Mouse (Mus musculus) heart, adult 11 months (tissue): ENCODE data around the gene Shld2.

Experiments
- DNase-seq: peaks from one replicate; pipeline ENCODE4 v3.0.0; 2022

The Shld2 gene

GRCm38 (mm10) chr14:34215451-34216127 lies 94.7 kb downstream of the Shld2 start:
- DNase-seq = no peak

GRCm38 (mm10) chr14:34209942-34210341 lies 100.4 kb downstream of the Shld2 start:
- DNase-seq = no peak

GRCm38 (mm10) chr14:34209080-34209479 lies 101.2 kb downstream of the Shld2 start:
- no peak for DNase-seq

DNA sequence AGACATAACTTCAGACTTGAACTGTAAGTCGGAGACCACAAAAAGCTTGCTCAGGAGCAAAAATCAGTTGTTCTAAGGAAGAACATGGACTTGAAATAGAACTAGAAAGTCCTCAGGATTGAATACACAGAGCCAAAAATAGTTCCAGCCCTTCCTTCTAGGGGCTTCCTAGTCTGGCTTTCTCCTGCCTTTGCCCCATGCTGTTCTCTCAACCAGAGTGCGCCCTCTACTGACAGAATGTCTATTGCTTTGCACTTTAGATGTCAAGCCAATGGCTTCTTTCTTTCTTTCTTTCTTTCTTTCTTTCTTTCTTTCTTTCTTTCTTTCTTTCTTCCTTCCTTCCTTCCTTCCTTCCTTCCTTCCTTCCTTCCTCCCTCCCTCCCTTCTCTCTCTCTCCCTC lies 101.6 kb downstream of the Shld2 start:
- no peak for DNase-seq

DNA sequence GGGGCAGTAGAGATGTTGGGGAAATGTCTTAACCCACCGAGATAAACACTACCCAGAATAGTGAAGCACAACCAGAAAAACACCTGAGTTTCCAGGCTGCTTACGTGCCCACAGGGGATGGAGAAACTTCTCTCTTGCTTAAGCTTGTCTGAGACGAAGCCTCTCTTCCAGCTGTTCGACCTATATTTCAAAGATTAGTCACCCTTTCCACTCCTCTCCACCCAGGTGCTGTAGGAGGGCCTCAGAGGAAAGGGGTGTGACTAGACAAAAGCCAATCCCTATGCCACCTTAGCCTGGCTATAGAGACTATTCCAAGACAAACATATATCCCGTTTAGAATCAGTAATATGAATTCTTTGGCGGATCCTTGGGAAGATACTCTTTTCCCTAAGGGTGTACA lies 102.3 kb downstream of the Shld2 start:
- DNase-seq = no peak

DNA sequence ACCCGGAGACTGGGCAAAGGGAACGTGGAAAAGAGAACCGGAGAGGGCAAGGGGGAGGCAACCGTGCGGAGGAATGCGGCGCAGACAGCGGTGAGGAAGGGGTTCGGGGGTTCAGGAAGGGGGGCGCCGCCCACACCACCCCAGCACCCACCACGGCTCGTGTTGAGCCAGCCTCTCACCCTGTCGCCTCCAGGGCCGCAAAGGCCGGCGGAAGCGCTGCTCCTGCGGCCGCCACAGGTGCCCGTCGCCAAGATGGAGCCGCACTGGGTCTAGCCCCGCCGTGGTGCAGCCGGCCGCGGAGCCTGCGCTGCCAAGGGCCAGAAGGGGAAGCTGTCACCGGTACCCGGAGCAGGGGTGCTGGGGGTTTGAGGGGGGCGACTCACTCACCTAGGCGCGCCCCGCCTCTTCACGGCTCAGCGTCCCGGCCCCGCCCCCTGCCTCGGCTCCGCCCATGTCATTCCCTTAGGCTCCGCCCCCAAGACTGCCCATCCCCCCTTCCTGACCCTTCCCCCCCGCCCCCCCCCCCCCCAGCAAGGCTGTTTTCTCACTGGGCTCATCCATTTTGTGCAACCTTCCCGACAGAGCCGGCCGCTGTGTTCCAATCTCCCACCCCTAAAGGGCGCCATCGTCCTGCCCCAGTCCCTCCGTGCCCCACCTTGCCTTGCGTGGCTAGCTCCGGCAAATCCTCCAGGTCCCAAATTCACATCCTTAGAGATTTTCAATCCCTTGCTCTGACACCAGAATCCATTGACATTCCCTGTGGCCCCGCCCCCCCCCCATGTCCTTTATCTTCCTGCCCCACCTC lies 108.9 kb downstream of the Shld2 start, which contains the start of gene Gprin2:
Gene Gprin2, minus strand, starts transcription at position 423 of the 805 bp plus-strand sequence.
- DNase-seq = no peak

DNA sequence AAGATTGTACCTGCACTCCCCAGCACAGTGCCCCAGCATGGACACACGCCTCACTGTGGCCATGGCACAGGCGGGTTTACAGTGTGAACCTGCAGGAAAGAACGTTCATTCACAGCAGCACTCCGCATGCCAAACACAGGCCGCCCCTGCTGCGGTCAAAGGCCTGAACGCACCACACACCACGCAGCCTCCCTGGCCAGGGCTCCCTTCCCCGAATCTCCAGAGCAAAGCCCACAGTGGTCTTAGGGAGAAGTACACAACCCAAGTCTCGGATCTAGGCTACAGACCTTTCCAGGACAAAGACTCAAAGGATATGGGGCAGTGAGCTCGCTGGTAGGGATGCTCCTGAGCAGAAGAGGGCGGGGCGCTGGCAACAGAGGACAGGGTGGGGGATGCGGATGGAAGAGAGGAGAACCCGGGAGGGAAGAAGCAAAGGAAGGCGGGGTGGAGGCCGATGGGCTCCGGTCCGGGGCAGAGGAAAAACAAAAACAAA lies 109.5 kb downstream of the Shld2 start:
- DNase-seq = no peak

GRCm38 (mm10) chr14:34196706-34197105 lies 113.6 kb downstream of the Shld2 start:
- no peak for DNase-seq

DNA sequence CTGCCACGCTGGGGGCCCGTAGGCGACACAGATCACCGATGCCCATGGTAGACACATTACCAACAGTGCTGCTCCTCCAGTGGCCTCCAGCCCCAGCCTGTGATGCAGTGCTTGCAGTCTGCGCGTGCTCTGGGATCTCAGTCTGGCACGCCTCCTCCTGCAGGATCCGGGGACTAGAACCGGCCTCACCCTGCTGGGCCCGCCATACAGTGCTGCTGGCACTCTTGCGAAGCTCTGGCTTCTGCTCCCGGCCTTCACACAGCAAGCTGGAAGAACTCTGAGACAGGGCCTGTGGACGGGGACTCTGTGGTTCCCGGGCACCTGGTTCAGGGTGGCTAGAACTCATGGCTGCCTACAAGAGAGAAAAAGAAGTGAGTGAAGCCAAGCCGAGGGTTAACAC lies 114.8 kb downstream of the Shld2 start:
- DNase-seq = no peak

GRCm38 (mm10) chr14:34193879-34194278 lies 116.4 kb downstream of the Shld2 start:
- no peak for DNase-seq

- no peak for DNase-seq
These were observed 119.9 kb downstream of the Shld2 start for GRCm38 (mm10) chr14:34190361-34190760.

DNA sequence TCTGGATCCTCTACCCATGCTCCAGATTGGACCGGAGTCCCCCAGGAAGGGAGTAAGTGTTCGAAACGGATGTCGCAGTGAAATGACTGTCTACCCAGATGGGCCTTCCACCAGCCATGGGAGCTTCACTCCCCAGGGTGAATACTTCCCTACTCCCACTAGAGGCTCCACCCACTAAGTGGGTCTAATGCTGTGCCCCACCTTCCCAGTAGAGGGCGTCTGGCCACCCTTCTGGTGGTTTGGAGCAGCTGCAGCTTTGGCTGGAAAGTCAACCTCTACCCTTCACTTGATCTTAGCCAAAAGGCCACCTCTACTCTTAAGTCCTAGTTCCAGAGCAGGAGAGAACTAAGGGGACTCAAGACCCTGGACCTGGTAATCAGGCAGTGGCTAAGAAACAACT lies 121.7 kb downstream of the Shld2 start:
- DNase-seq = no peak
